8 mouse cellular contexts compared by ENCODE assay signal in the genomic region with DNA sequence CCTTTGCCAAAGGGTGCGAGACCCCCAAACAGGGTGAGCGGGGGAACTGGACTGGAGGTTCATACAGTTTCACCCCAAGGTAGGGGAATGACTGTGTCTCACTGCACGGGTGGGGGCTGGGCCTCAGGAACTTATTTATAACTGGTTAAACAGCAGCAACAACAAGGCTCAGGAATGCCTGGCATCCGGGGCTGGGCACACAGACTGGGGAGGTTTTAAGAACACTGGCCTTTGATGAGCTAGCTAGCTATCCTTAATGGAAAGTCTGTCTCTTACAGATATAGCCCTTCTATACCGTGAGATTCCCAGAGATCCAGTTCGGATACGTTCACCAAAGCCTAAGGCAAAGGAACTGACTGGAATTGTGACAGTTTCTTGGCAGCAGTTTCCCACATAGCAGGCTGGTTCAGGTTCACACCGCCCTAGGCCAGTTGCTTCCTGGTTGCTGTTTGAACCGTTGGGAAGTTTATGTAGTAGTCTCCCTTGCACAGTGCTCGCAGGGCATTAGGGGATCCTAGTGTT. TPM values are rescaled to one million over a fixed set of nuclear protein-coding genes. Genes with fewer than 3 reads are reported as not detected.
DNase-seq lines count a peak whose midpoint lies in the region; ATAC-seq and TF ChIP-seq lines count a peak whose summit lies in the region.

No protein-coding gene starts in this region.

- no peak overlapping the region for H3K4me3 ChIP-seq in heart, postnatal 0 days (ENCODE audit: low read depth, low read length)
- no peak overlapping the region for H3K4me3 ChIP-seq in limb, embryonic 14.5 days (replicated peaks; ENCODE audit: low read length)
- no peak overlapping the region for H3K4me3 ChIP-seq in midbrain, embryonic 10.5 days

- H3K4me2 ChIP-seq in heart, postnatal 0 days (ENCODE audit: low read depth, low read length) = peak overlapping the region; percentile 45
- no peak overlapping the region for H3K4me2 ChIP-seq in limb, embryonic 14.5 days (replicated peaks; ENCODE audit: low read depth, low read length, severe bottlenecking)

- DNase-seq in urinary bladder, postnatal 14 days (ENCODE audit: low spot score) = peak; percentile 69
- DNase-seq in urinary bladder, postnatal 36 days (ENCODE audit: low spot score in 2 of 2) = no peak
- DNase-seq in heart, postnatal 0 days (ENCODE audit: low spot score) = peak; percentile 83
- peak; percentile 62 for DNase-seq in limb, embryonic 14.5 days (ENCODE audit: low spot score)
- DNase-seq in left cerebral cortex, postnatal 36 days (ENCODE audit: low spot score in 2 of 2) = no peak
- no peak for DNase-seq in frontal cortex, postnatal 36 days (ENCODE audit: low spot score in 2 of 2)
- DNase-seq in midbrain, embryonic 10.5 days (ENCODE audit: low spot score) = no peak
- no peak for DNase-seq in left cerebral cortex, adult 8-10 months (ENCODE audit: low spot score in 2 of 2)

- TF ChIP-seq CTCF in heart, postnatal 0 days (IDR thresholded peaks at IDR 0.05; ENCODE audit: low read depth) = no peak

- H3K4me1 ChIP-seq in heart, postnatal 0 days (ENCODE audit: control insufficient read depth, insufficient read depth) = peaks cover 14% of the 10 kb centered on the region
- peaks cover 3% of the 10 kb centered on the region; the same call in 1 of the 2 replicates for H3K4me1 ChIP-seq in limb, embryonic 14.5 days (ENCODE audit: control insufficient read depth, insufficient read depth, low read length)
- H3K4me1 ChIP-seq in midbrain, embryonic 10.5 days = peaks cover 9% of the 10 kb centered on the region

- ATAC-seq in heart, postnatal 0 days (ENCODE audit: insufficient read depth, low read depth) = peak; percentile 93
- peak; percentile 65 for ATAC-seq in limb, embryonic 14.5 days (ENCODE audit: low FRiP score, low read depth)

- H3K9me3 ChIP-seq in heart, postnatal 0 days (replicated peaks; ENCODE audit: control insufficient read depth, low read length) = no peaks in the 10 kb centered on the region
- no peaks in the 10 kb centered on the region for H3K9me3 ChIP-seq in limb, embryonic 14.5 days (ENCODE audit: control insufficient read depth, low read length)
- H3K9me3 ChIP-seq in midbrain, embryonic 10.5 days (replicated peaks) = no peaks in the 10 kb centered on the region

- peak overlapping the region; percentile 98 for H3K27ac ChIP-seq in heart, postnatal 0 days (ENCODE audit: low read depth)
- 0 out of 2 replicates have a peak overlapping the region, but pooled peaks have one; percentile 3 for H3K27ac ChIP-seq in limb, embryonic 14.5 days (replicated peaks; ENCODE audit: low read depth, low read length)
- no peak overlapping the region for H3K27ac ChIP-seq in midbrain, embryonic 10.5 days (replicated peaks)

- no peak for TF ChIP-seq POLR2A in limb, embryonic 14.5 days (IDR thresholded peaks at IDR 0.05; ENCODE audit: borderline replicate concordance, extremely low read depth, insufficient read depth, insufficient read length)

- H3K36me3 ChIP-seq in heart, postnatal 0 days (replicated peaks; ENCODE audit: control insufficient read depth, insufficient read depth, low read length) = no peaks in the 10 kb centered on the region
- no peaks in the 10 kb centered on the region for H3K36me3 ChIP-seq in limb, embryonic 14.5 days (ENCODE audit: control insufficient read depth, insufficient read depth, low read length)
- H3K36me3 ChIP-seq in midbrain, embryonic 10.5 days = no peaks in the 10 kb centered on the region

- TF ChIP-seq EP300 in heart, postnatal 0 days (IDR thresholded peaks at IDR 0.05; ENCODE audit: low read depth) = no peak

- intact Hi-C loops in left cerebral cortex, postnatal 36 days (cut with DNase I) = loop anchor here (5.0 kb wide), 2 partner anchors 34 to 56 kb away; no protein-coding TSS in a partner anchor

- H3K9ac ChIP-seq in heart, postnatal 0 days (replicated peaks; ENCODE audit: low read depth, low read length) = peak overlapping the region; percentile 45; the same call in 1 of the 2 replicates
- no peak overlapping the region for H3K9ac ChIP-seq in limb, embryonic 14.5 days (ENCODE audit: low read depth, low read length, severe bottlenecking)

- no peaks in the 10 kb centered on the region for H3K27me3 ChIP-seq in heart, postnatal 0 days (ENCODE audit: control insufficient read depth, insufficient read depth, low read length)
- H3K27me3 ChIP-seq in limb, embryonic 14.5 days (ENCODE audit: control insufficient read depth, insufficient read depth, low read length) = no peaks in the 10 kb centered on the region
- H3K27me3 ChIP-seq in midbrain, embryonic 10.5 days (ENCODE audit: low read depth, poor library complexity, severe bottlenecking) = 0 out of 2 replicates have a peak, but pooled peaks cover 4% of the 10 kb centered on the region

- 11% methylated on average over 10 of the region's 10 CpGs for WGBS in heart, postnatal 0 days
- WGBS in limb, embryonic 14.5 days = 35% methylated on average over 10 of the region's 10 CpGs
- WGBS in midbrain, embryonic 10.5 days = 54% methylated on average over 10 of the region's 10 CpGs

RNA-seq across cellular contexts. Expression of gene Slc29a2, which starts 7.4 kb away (rescaled TPM):
- 13.8 and 17.3 TPM in 2 replicates for total RNA-seq in heart, postnatal 0 days (2014; rRNA removed; ENCODE audit: low replicate concordance)
- 11.5 and 11.7 TPM in 2 replicates for polyA plus RNA-seq in heart, postnatal 0 days (2015; fragmentation: Nextera tagmentation; extraction: Ambion mirVana)
- 15.7 and 25.5 TPM in 2 replicates for polyA plus RNA-seq in limb, embryonic 14.5 days (2012; rRNA removed)
- 3.7 and 5.0 TPM in 2 replicates for polyA plus RNA-seq in limb, embryonic 14.5 days (2014; fragmentation: Nextera tagmentation; extraction: Ambion mirVana)
- 10 to 100 TPM; 15.0 to 17.2 TPM for total RNA-seq in left cerebral cortex, postnatal 36 days (2021)
- 7.4 and 8.6 TPM in 2 replicates for polyA plus RNA-seq in midbrain, embryonic 10.5 days (2016; fragmentation: Nextera tagmentation; extraction: Ambion mirVana)
- total RNA-seq in left cerebral cortex, adult 8-10 months (2022) = 10 to 100 TPM; 11.6 to 17.6 (median 13.5) TPM

RNA-seq across cellular contexts. Expression of gene B4gat1, which starts 22.3 kb away (rescaled TPM):
- total RNA-seq in heart, postnatal 0 days (2014; rRNA removed; ENCODE audit: low replicate concordance) = 46.2 and 58.3 TPM in 2 replicates
- 47.4 and 48.2 TPM in 2 replicates for polyA plus RNA-seq in heart, postnatal 0 days (2015; fragmentation: Nextera tagmentation; extraction: Ambion mirVana)
- 31.3 and 46.6 TPM in 2 replicates for polyA plus RNA-seq in limb, embryonic 14.5 days (2012; rRNA removed)
- polyA plus RNA-seq in limb, embryonic 14.5 days (2014; fragmentation: Nextera tagmentation; extraction: Ambion mirVana) = 43.7 and 45.2 TPM in 2 replicates
- 100 to 1,000 TPM; 118 to 135 TPM for total RNA-seq in left cerebral cortex, postnatal 36 days (2021)
- 39.4 and 42.1 TPM in 2 replicates for polyA plus RNA-seq in midbrain, embryonic 10.5 days (2016; fragmentation: Nextera tagmentation; extraction: Ambion mirVana)
- 100 to 1,000 TPM; 129 to 141 (median 138) TPM for total RNA-seq in left cerebral cortex, adult 8-10 months (2022)

RNA-seq across cellular contexts. Expression of gene AC124502.3, which starts 22.4 kb away (rescaled TPM):
- total RNA-seq in heart, postnatal 0 days (2014; rRNA removed; ENCODE audit: low replicate concordance) = 1.7 TPM in 1 of 2 replicates, not detected in the other
- polyA plus RNA-seq in heart, postnatal 0 days (2015; fragmentation: Nextera tagmentation; extraction: Ambion mirVana) = 0.97 and 1.4 TPM in 2 replicates
- 1.3 and 2.5 TPM in 2 replicates for polyA plus RNA-seq in limb, embryonic 14.5 days (2012; rRNA removed)
- polyA plus RNA-seq in limb, embryonic 14.5 days (2014; fragmentation: Nextera tagmentation; extraction: Ambion mirVana) = 0.84 and 1.7 TPM in 2 replicates
- total RNA-seq in left cerebral cortex, postnatal 36 days (2021) = 1 to 10 TPM; 4.6 to 6.1 TPM
- 2.2 and 4.4 TPM in 2 replicates for polyA plus RNA-seq in midbrain, embryonic 10.5 days (2016; fragmentation: Nextera tagmentation; extraction: Ambion mirVana)
- 1 to 10 TPM; 3.2 to 6.4 (median 4.7) TPM for total RNA-seq in left cerebral cortex, adult 8-10 months (2022)

RNA-seq across cellular contexts. Expression of gene Brms1, which starts 24.9 kb away (rescaled TPM):
- total RNA-seq in heart, postnatal 0 days (2014; rRNA removed; ENCODE audit: low replicate concordance) = 1.9 and 13.6 TPM in 2 replicates
- 20.0 and 20.4 TPM in 2 replicates for polyA plus RNA-seq in heart, postnatal 0 days (2015; fragmentation: Nextera tagmentation; extraction: Ambion mirVana)
- 30.2 TPM in 2 replicates for polyA plus RNA-seq in limb, embryonic 14.5 days (2012; rRNA removed)
- 38.1 and 38.9 TPM in 2 replicates for polyA plus RNA-seq in limb, embryonic 14.5 days (2014; fragmentation: Nextera tagmentation; extraction: Ambion mirVana)
- 10 to 100 TPM; 22.7 to 25.6 TPM for total RNA-seq in left cerebral cortex, postnatal 36 days (2021)
- polyA plus RNA-seq in midbrain, embryonic 10.5 days (2016; fragmentation: Nextera tagmentation; extraction: Ambion mirVana) = 83.2 and 85.6 TPM in 2 replicates
- 10 to 100 TPM; 23.7 to 29.7 (median 25.4) TPM for total RNA-seq in left cerebral cortex, adult 8-10 months (2022)

RNA-seq across cellular contexts. Expression of gene Npas4, which starts 26.2 kb away (rescaled TPM):
- total RNA-seq in heart, postnatal 0 days (2014; rRNA removed; ENCODE audit: low replicate concordance) = 0.15 TPM in 1 of 2 replicates, not detected in the other
- polyA plus RNA-seq in heart, postnatal 0 days (2015; fragmentation: Nextera tagmentation; extraction: Ambion mirVana) = 0.03 TPM in 1 of 2 replicates, not detected in the other
- 0.50 and 0.60 TPM in 2 replicates for polyA plus RNA-seq in limb, embryonic 14.5 days (2012; rRNA removed)
- not detected in 2 replicates for polyA plus RNA-seq in limb, embryonic 14.5 days (2014; fragmentation: Nextera tagmentation; extraction: Ambion mirVana)
- total RNA-seq in left cerebral cortex, postnatal 36 days (2021) = 10 to 100 TPM; 13.7 to 30.9 TPM
- polyA plus RNA-seq in midbrain, embryonic 10.5 days (2016; fragmentation: Nextera tagmentation; extraction: Ambion mirVana) = not detected in 2 replicates
- 10 to 100 TPM in 1 of 4 experiments, 1 to 10 TPM in 3; 6.2 to 16.4 (median 7.4) TPM for total RNA-seq in left cerebral cortex, adult 8-10 months (2022)

Comparison
In these comparisons a context has a peak if more than half of its experiments do, and no peak if none do; other contexts are left out.
1. DNase-seq: peak in urinary bladder, postnatal 14 days (single experiment), heart, postnatal 0 days (single experiment) and limb, embryonic 14.5 days (single experiment); none in urinary bladder, postnatal 36 days (0 of 2), left cerebral cortex, postnatal 36 days (0 of 2), frontal cortex, postnatal 36 days (0 of 2), midbrain, embryonic 10.5 days (single experiment) and left cerebral cortex, adult 8-10 months (0 of 2).